Mouse (Mus musculus): Measurements from ENCODE around the gene Mkks.

The Mkks gene

GRCm38 (mm10) chr2:136835882-136836281 lies 55.3 kb downstream of the Mkks start:
- WGBS: 57% methylated on average over 3 of the region's 3 CpGs

GRCm38 (mm10) chr2:136834715-136835075 lies 56.5 kb downstream of the Mkks start:
- 93% methylated on average over 1 of the region's 1 CpGs for WGBS

GRCm38 (mm10) chr2:136833976-136834714 lies 57.0 kb downstream of the Mkks start:
- WGBS: 77% methylated on average over 3 of the region's 3 CpGs

- WGBS: 84% methylated on average over 3 of the region's 3 CpGs
Observed at GRCm38 (mm10) chr2:136832936-136833335, 58.3 kb downstream of the Mkks start.

- WGBS: 83% methylated on average over 4 of the region's 4 CpGs
Observed at GRCm38 (mm10) chr2:136827612-136828011, 63.6 kb downstream of the Mkks start.

Data from cerebral cortex, adult 2 months (tissue).